Mouse (Mus musculus) cerebellum, adult 2 months (tissue): ENCODE data around the gene Anp32b.

Experiments
- CTCF ChIP-seq: fragments of 200-500 bp; IDR thresholded peaks from 2 replicates; pipeline ENCODE4 v1.5.1; 2011; ENCODE audit warnings: low read depth, mild to moderate bottlenecking, control low read depth, low read length, moderate library complexity, borderline replicate concordance; ENCODE audit not compliant: insufficient read depth
- POLR2A ChIP-seq: fragments of 200-500 bp; IDR thresholded peaks from 2 replicates; pipeline ENCODE4 v1.6.1; 2011; ENCODE audit warnings: low read length, control low read depth, borderline replicate concordance; ENCODE audit not compliant: insufficient read depth

DNA sequence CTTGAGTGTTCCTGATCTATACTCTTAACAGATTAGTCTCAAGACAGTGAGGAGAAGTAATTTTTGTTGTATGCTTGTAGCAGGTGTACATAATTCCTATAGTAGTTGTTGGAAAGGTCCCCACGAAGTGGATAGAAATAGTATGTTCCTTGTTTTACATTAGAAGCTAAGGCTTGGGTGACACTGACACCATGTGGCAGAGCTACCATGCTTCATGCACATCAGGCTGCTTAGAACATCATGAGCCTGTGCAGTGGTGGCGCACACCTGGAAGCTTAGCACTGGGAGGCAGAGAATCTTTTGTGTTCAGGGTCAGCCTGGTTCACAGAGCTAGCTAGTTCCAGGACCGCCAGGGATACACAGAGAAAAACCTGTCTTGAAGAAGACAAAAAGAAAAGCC, 15.0 kb downstream of the Anp32b start:
- peak; percentile 24; the same call in 1 of the 2 replicates for TF ChIP-seq CTCF
- no peak for TF ChIP-seq POLR2A
